Mouse (Mus musculus): ENCODE measurements around the gene Nsun7. TPM values are rescaled to one million over a fixed set of nuclear protein-coding genes. Genes with fewer than 3 reads are reported as not detected.

The Nsun7 gene
- polyA plus RNA-seq, 1 experiment, result 56.5 TPM

DNA sequence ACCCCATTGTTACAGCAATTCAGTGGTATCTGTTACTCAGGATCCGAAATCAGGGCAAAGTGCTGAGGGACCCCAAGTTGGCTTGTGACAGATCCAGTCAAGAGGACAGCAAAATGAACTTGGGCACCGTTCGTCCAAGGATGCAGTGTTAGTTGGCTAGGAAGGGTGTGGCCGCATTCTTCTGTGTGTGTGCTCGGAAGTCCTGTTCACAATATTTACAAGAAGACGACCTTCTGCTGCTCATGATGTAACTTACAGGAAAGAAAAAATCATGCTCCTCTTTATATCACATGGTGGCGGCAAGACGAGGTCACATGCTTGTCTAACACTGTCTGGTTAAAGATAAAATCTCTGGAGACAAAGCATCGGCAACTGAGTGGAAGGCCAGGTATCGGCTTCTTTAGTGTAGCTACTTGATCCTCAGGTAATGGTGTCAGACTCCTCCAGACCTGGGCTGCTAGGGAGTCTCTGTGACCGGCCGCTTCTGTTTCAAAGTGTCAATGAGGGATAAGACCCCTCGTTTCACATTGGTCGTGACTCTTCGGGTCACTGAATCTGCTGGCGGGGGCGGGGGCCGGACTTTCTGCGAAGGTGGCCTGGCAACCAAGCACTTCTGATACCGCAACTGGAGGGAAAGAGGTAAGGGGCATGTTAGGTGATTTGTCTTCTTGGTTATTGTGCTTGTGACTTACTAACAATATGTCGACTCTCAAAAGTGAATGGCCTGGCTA, 42.6 kb downstream of the Nsun7 start:
- no peaks in the 10 kb centered on the region for H3K4me1 ChIP-seq (ENCODE audit: control insufficient read depth, insufficient read depth, low read length)
- H3K27me3 ChIP-seq (ENCODE audit: control insufficient read depth, insufficient read depth, low read length), result no peaks in the 10 kb centered on the region
- no peak overlapping the region for H3K4me3 ChIP-seq (ENCODE audit: control insufficient read depth, low read depth, low read length)
- H3K36me3 ChIP-seq (ENCODE audit: control insufficient read depth, insufficient read depth, low read length), result no peaks in the 10 kb centered on the region
- TF ChIP-seq CTCF (IDR thresholded peaks at IDR 0.05; ENCODE audit: control insufficient read depth, insufficient read depth, insufficient replicate concordance, low read depth, low read length), result no peak
- no peak for TF ChIP-seq POLR2A (IDR thresholded peaks at IDR 0.05; ENCODE audit: control insufficient read depth, low read depth, low read length)
- H3K27ac ChIP-seq (ENCODE audit: control insufficient read depth, insufficient read depth, low read depth, low read length), result no peak overlapping the region

DNA sequence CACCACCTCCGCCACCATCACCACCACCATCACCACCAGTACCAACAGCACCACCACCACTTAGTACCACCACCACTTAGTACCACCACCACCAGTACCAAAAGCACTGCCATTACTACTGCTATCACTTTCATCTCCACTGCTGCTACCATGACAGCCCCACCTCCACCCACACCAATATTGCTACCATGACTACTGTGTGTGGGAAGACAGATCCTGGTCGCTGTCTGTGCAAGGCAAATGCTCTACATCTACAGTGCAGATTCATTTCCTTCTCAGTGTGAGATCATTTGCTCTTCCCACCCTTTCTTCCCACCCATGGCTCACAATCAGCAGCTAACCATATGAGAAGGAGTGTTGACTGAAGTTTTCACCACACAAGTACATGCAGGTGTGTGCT, 43.2 kb downstream of the Nsun7 start:
- Histone ChIP-seq H3K27ac (ENCODE audit: control insufficient read depth, insufficient read depth, low read depth, low read length) (no peak overlapping the region), H3K36me3 (ENCODE audit: control insufficient read depth, insufficient read depth, low read length) (no peaks in the 10 kb centered on the region), H3K4me3 (ENCODE audit: control insufficient read depth, low read depth, low read length) (no peak overlapping the region), H3K4me1 (ENCODE audit: control insufficient read depth, insufficient read depth, low read length) (no peaks in the 10 kb centered on the region), H3K27me3 (ENCODE audit: control insufficient read depth, insufficient read depth, low read length) (no peaks in the 10 kb centered on the region)
- no peak for TF ChIP-seq POLR2A (IDR thresholded peaks at IDR 0.05; ENCODE audit: control insufficient read depth, low read depth, low read length)
- TF ChIP-seq CTCF (IDR thresholded peaks at IDR 0.05; ENCODE audit: control insufficient read depth, insufficient read depth, insufficient replicate concordance, low read depth, low read length), result no peak

- no peaks in the 10 kb centered on the region for H3K36me3 ChIP-seq (ENCODE audit: control insufficient read depth, insufficient read depth, low read length)
- H3K27me3 ChIP-seq (ENCODE audit: control insufficient read depth, insufficient read depth, low read length), result no peaks in the 10 kb centered on the region
- no peaks in the 10 kb centered on the region for H3K4me1 ChIP-seq (ENCODE audit: control insufficient read depth, insufficient read depth, low read length)
- no peak overlapping the region for H3K27ac ChIP-seq (ENCODE audit: control insufficient read depth, insufficient read depth, low read depth, low read length)
- no peak overlapping the region for H3K4me3 ChIP-seq (ENCODE audit: control insufficient read depth, low read depth, low read length)
- TF ChIP-seq POLR2A (IDR thresholded peaks at IDR 0.05; ENCODE audit: control insufficient read depth, low read depth, low read length), result no peak
- TF ChIP-seq CTCF (IDR thresholded peaks at IDR 0.05; ENCODE audit: control insufficient read depth, insufficient read depth, insufficient replicate concordance, low read depth, low read length), result no peak
Observed at GRCm38 (mm10) chr5:66304300-66305067, 44.8 kb downstream of the Nsun7 start.

DNA sequence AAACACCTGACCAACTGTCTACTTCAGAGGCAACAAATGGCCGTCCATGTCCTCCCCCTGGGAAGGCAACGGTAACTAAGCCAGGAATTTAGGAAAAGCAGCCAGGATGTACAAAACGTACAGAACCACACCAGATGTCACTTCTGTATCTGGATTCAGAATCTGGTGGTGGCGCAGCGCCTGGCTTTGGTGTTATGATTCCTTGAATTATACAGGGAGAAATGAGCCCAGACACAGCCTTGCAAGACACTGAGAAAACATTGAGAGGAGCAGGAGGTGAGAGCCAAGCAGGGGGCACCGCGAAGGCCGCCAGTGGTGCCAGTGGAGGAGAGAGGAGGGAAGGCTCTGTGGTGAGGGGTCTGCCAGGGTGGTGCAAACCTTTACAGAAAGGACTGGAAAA, 45.8 kb downstream of the Nsun7 start:
- H3K27ac ChIP-seq (ENCODE audit: control insufficient read depth, insufficient read depth, low read depth, low read length), result no peak overlapping the region
- H3K4me3 ChIP-seq (ENCODE audit: control insufficient read depth, low read depth, low read length), result no peak overlapping the region
- H3K4me1 ChIP-seq (ENCODE audit: control insufficient read depth, insufficient read depth, low read length), result no peaks in the 10 kb centered on the region
- H3K27me3 ChIP-seq (ENCODE audit: control insufficient read depth, insufficient read depth, low read length), result no peaks in the 10 kb centered on the region
- no peak for TF ChIP-seq CTCF (IDR thresholded peaks at IDR 0.05; ENCODE audit: control insufficient read depth, insufficient read depth, insufficient replicate concordance, low read depth, low read length)
- no peak for TF ChIP-seq POLR2A (IDR thresholded peaks at IDR 0.05; ENCODE audit: control insufficient read depth, low read depth, low read length)
- no peaks in the 10 kb centered on the region for H3K36me3 ChIP-seq (ENCODE audit: control insufficient read depth, insufficient read depth, low read length)

DNA sequence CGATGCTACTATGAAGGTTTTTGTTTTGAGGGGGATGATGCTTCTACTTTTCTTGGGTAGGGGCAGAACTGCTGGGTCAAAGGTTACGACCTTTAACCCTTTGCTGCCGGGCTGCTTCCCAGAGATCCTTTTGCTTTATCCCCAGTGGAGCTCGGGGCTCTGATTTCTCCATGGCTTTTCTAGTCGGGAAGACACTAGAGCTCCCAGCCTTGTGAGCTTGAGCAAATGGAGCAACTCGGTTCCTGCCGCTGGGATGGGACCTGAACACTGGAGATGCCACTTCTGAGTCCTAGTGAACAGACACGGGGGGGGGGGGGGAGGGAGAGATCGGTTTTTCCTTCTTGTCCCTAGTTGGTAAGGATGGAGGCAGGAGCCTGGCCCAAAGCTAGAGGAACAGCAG, 50.6 kb downstream of the Nsun7 start:
- Histone ChIP-seq H3K27me3 (ENCODE audit: control insufficient read depth, insufficient read depth, low read length) (no peaks in the 10 kb centered on the region), H3K4me1 (ENCODE audit: control insufficient read depth, insufficient read depth, low read length) (no peaks in the 10 kb centered on the region), H3K4me3 (ENCODE audit: control insufficient read depth, low read depth, low read length) (no peak overlapping the region), H3K36me3 (ENCODE audit: control insufficient read depth, insufficient read depth, low read length) (no peaks in the 10 kb centered on the region), H3K27ac (ENCODE audit: control insufficient read depth, insufficient read depth, low read depth, low read length) (no peak overlapping the region)
- TF ChIP-seq POLR2A (IDR thresholded peaks at IDR 0.05; ENCODE audit: control insufficient read depth, low read depth, low read length), result no peak
- no peak for TF ChIP-seq CTCF (IDR thresholded peaks at IDR 0.05; ENCODE audit: control insufficient read depth, insufficient read depth, insufficient replicate concordance, low read depth, low read length)

DNA sequence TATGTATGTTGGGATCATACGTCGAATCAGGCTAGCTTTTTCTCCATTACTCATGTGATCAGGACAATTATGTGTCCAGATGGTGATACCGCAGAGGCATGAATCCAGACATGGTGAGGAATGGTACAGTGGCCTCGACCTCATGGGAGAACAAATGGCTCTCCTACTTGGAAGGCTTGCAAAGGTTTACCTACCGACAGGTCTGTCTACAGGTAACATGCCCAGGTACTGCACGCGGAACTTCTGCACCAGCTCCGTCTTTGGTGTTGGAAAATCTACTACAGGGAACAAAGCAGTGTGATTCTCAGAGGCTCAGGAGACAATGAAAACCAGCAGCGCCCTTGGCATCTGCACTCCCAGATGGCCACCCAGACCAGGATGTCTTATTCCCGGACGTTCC, 51.1 kb downstream of the Nsun7 start:
- no peak overlapping the region for H3K4me3 ChIP-seq (ENCODE audit: control insufficient read depth, low read depth, low read length)
- TF ChIP-seq POLR2A (IDR thresholded peaks at IDR 0.05; ENCODE audit: control insufficient read depth, low read depth, low read length) (no peak), CTCF (IDR thresholded peaks at IDR 0.05; ENCODE audit: control insufficient read depth, insufficient read depth, insufficient replicate concordance, low read depth, low read length) (no peak)
- no peaks in the 10 kb centered on the region for H3K4me1 ChIP-seq (ENCODE audit: control insufficient read depth, insufficient read depth, low read length)
- no peaks in the 10 kb centered on the region for H3K27me3 ChIP-seq (ENCODE audit: control insufficient read depth, insufficient read depth, low read length)
- H3K27ac ChIP-seq (ENCODE audit: control insufficient read depth, insufficient read depth, low read depth, low read length), result no peak overlapping the region
- no peaks in the 10 kb centered on the region for H3K36me3 ChIP-seq (ENCODE audit: control insufficient read depth, insufficient read depth, low read length)

- H3K4me1 ChIP-seq (ENCODE audit: control insufficient read depth, insufficient read depth, low read length), result no peaks in the 10 kb centered on the region
- no peaks in the 10 kb centered on the region for H3K36me3 ChIP-seq (ENCODE audit: control insufficient read depth, insufficient read depth, low read length)
- H3K27ac ChIP-seq (ENCODE audit: control insufficient read depth, insufficient read depth, low read depth, low read length), result no peak overlapping the region
- H3K27me3 ChIP-seq (ENCODE audit: control insufficient read depth, insufficient read depth, low read length), result no peaks in the 10 kb centered on the region
- H3K4me3 ChIP-seq (ENCODE audit: control insufficient read depth, low read depth, low read length), result no peak overlapping the region
- no peak for TF ChIP-seq CTCF (IDR thresholded peaks at IDR 0.05; ENCODE audit: control insufficient read depth, insufficient read depth, insufficient replicate concordance, low read depth, low read length)
- no peak for TF ChIP-seq POLR2A (IDR thresholded peaks at IDR 0.05; ENCODE audit: control insufficient read depth, low read depth, low read length)
Observed at GRCm38 (mm10) chr5:66315791-66316190, 56.1 kb downstream of the Nsun7 start.
